ENCODE assay signal across 9 mouse cellular contexts in genomic region chr14:56468145-56468544, GRCm38 (mm10).
A peak's percentile ranks its signal among the peaks of the same experiment; 100 is the strongest.
DNase-seq lines count a peak whose midpoint lies in the region; ATAC-seq and TF ChIP-seq lines count a peak whose summit lies in the region.
"Had no signal": no experiment of that assay in that cellular context is flagged by ENCODE, and none has a peak within 500 bp of the region (broad histone marks: within the 10 kb centered on the region; RNA-seq: fewer than 3 reads in every experiment).

No protein-coding gene starts in this region.

- no peaks in the 10 kb centered on the region for H3K27me3 ChIP-seq in kidney, embryonic 16.5 days (ENCODE audit: insufficient read depth, low read length)
- H3K27me3 ChIP-seq in liver, embryonic 14.5 days (ENCODE audit: control insufficient read depth, insufficient read depth, low read length) = no peaks in the 10 kb centered on the region
- H3K27me3 ChIP-seq: embryonic facial prominence, embryonic 15.5 days; megakaryocyte, embryonic 14.5 days had no signal

- H3K27ac ChIP-seq in kidney, embryonic 16.5 days (ENCODE audit: low read length) = no peak overlapping the region
- no peak overlapping the region for H3K27ac ChIP-seq in ES-E14 (ENCODE audit: insufficient read depth, low read depth, low read length, poor library complexity, severe bottlenecking)
- no peak overlapping the region for H3K27ac ChIP-seq in liver, embryonic 14.5 days
- H3K27ac ChIP-seq: embryonic facial prominence, embryonic 15.5 days had no signal

- in situ Hi-C loops in ES-E14 (cut with MboI; ENCODE audit: low sequenced_read_pairs in 2 of 2, unreplicated experiment in 2 of 2) = loop anchor here in 1 of 2 experiments (10.0 kb wide), 1 partner anchor 63 kb away; the partner anchor contains the start of gene Rnf17

- no peak overlapping the region for H3K4me2 ChIP-seq in kidney, embryonic 16.5 days (replicated peaks; ENCODE audit: low read depth, low read length)
- no peak overlapping the region for H3K4me2 ChIP-seq in liver, embryonic 14.5 days (ENCODE audit: low read depth)
- H3K4me2 ChIP-seq: embryonic facial prominence, embryonic 15.5 days had no signal

- H3K36me3 ChIP-seq in kidney, embryonic 16.5 days (ENCODE audit: insufficient read depth, low read length) = no peaks in the 10 kb centered on the region
- peaks cover 6% of the 10 kb centered on the region for H3K36me3 ChIP-seq in ES-E14 (ENCODE audit: control insufficient read depth, insufficient read depth, low read length, poor library complexity, severe bottlenecking)
- no peaks in the 10 kb centered on the region for H3K36me3 ChIP-seq in liver, embryonic 14.5 days (replicated peaks; ENCODE audit: control insufficient read depth, insufficient read depth, low read depth)
- H3K36me3 ChIP-seq: embryonic facial prominence, embryonic 15.5 days had no signal

- DNase-seq in kidney, postnatal 10 days = peak; percentile 17
- DNase-seq in ES-E14 (ENCODE audit: low read depth, low spot score) = peak; percentile 33
- peak; percentile 12 for DNase-seq in brain, adult 2 months (ENCODE audit: low read depth, low spot score)
- peak; percentile 20 to 36 (median 20) for DNase-seq in liver, embryonic 14.5 days (ENCODE audit: low read depth in 3 of 3, low spot score in 3 of 3)
- no peak for DNase-seq in urinary bladder, adult 2 months (ENCODE audit: low spot score)
- DNase-seq in layer of hippocampus, postnatal 36 days = no peak

- H3K4me1 ChIP-seq in kidney, embryonic 16.5 days (ENCODE audit: insufficient read depth, low read length) = no peaks in the 10 kb centered on the region
- 0 out of 4 replicates have a peak, but pooled peaks cover 0 to 2% of the 10 kb centered on the region in 2 experiments for H3K4me1 ChIP-seq in ES-E14 (ENCODE audit: control insufficient read depth in 2 of 2, insufficient read depth in 2 of 2, low read length in 2 of 2, poor library complexity in 1 of 2)
- H3K4me1 ChIP-seq in liver, embryonic 14.5 days (replicated peaks; ENCODE audit: control insufficient read depth in 2 of 2, insufficient read depth in 2 of 2, low read length in 1 of 2) = no peaks in the 10 kb centered on the region
- H3K4me1 ChIP-seq: embryonic facial prominence, embryonic 15.5 days; megakaryocyte, embryonic 14.5 days had no signal

- no peak overlapping the region for H3K9ac ChIP-seq in kidney, embryonic 16.5 days (replicated peaks; ENCODE audit: low read length)
- H3K9ac ChIP-seq in ES-E14 (ENCODE audit: insufficient read depth, low read depth, low read length, poor library complexity, severe bottlenecking) = no peak overlapping the region
- H3K9ac ChIP-seq in liver, embryonic 14.5 days (replicated peaks) = no peak overlapping the region
- H3K9ac ChIP-seq: embryonic facial prominence, embryonic 15.5 days had no signal

- no peak for ATAC-seq in kidney, embryonic 16.5 days (ENCODE audit: low FRiP score, low TSS enrichment)
- no peak for ATAC-seq in liver, embryonic 14.5 days (ENCODE audit: insufficient read depth)

- H3K4me3 ChIP-seq in kidney, embryonic 16.5 days (ENCODE audit: low read length) = no peak overlapping the region
- no peak overlapping the region for H3K4me3 ChIP-seq in ES-E14 (ENCODE audit: insufficient read depth in 1 of 2, low read depth in 1 of 2, low read length in 2 of 2, poor library complexity in 1 of 2, severe bottlenecking in 1 of 2)
- H3K4me3 ChIP-seq in liver, embryonic 14.5 days (ENCODE audit: insufficient read depth in 1 of 2, low read depth in 2 of 2, low read length in 2 of 2) = no peak overlapping the region
- H3K4me3 ChIP-seq: embryonic facial prominence, embryonic 15.5 days; megakaryocyte, embryonic 14.5 days had no signal

- WGBS in kidney, embryonic 16.5 days = 33% methylated on average over 1 of the region's 1 CpGs
- WGBS in liver, embryonic 14.5 days (ENCODE audit: insufficient replicate concordance) = 23% methylated on average over 1 of the region's 1 CpGs

- TF ChIP-seq EP300 in liver, embryonic 14.5 days (IDR thresholded peaks at IDR 0.05; ENCODE audit: low read depth) = no peak

- H3K9me3 ChIP-seq in kidney, embryonic 16.5 days (ENCODE audit: low read length) = no peaks in the 10 kb centered on the region
- no peaks in the 10 kb centered on the region for H3K9me3 ChIP-seq in ES-E14 (ENCODE audit: control insufficient read depth, insufficient read depth, low read depth, low read length)
- no peaks in the 10 kb centered on the region for H3K9me3 ChIP-seq in liver, embryonic 14.5 days (ENCODE audit: control insufficient read depth, low read length)
- H3K9me3 ChIP-seq: embryonic facial prominence, embryonic 15.5 days had no signal

- TF ChIP-seq CTCF in liver, embryonic 14.5 days (IDR thresholded peaks at IDR 0.05; ENCODE audit: low read depth) = peak; percentile 44; the same call in 1 of the 2 replicates

TF ChIP-seq in ES-E14, 5 proteins besides CTCF, POLR2A, EP300 and RAD21:
- TF ChIP-seq MAFK (IDR thresholded peaks at IDR 0.05; ENCODE audit: insufficient read depth, low read depth, low read length) = peak; percentile 94
- no peak for TF ChIP-seq HCFC1 (IDR thresholded peaks at IDR 0.05; ENCODE audit: borderline replicate concordance, insufficient read depth, low read length)
TF ChIP-seq in ES-E14: peak in this region for 1.

Comparison
In these comparisons a context has a peak if more than half of its experiments do, and no peak if none do; other contexts are left out.
1. DNase-seq: peak in kidney, postnatal 10 days (single experiment), ES-E14 (single experiment), brain, adult 2 months (single experiment) and liver, embryonic 14.5 days (3 of 3); none in urinary bladder, adult 2 months (single experiment) and layer of hippocampus, postnatal 36 days (0 of 2).